Mouse (Mus musculus) lung, postnatal 4 days (tissue): ENCODE results near the gene Ftsj3.
A peak's percentile ranks its signal among the peaks of the same experiment; 100 is the strongest.
"Not testable (repeated sequence)": the region's sequence is repeated elsewhere in the genome, so short reads cannot be mapped to it uniquely, and the experiment has no call there.

Experiments
- DNase-seq, 2 experiments: peaks; one replicate each; pipeline ENCODE4 v3.0.0; 2021

Gene Ftsj3

DNA sequence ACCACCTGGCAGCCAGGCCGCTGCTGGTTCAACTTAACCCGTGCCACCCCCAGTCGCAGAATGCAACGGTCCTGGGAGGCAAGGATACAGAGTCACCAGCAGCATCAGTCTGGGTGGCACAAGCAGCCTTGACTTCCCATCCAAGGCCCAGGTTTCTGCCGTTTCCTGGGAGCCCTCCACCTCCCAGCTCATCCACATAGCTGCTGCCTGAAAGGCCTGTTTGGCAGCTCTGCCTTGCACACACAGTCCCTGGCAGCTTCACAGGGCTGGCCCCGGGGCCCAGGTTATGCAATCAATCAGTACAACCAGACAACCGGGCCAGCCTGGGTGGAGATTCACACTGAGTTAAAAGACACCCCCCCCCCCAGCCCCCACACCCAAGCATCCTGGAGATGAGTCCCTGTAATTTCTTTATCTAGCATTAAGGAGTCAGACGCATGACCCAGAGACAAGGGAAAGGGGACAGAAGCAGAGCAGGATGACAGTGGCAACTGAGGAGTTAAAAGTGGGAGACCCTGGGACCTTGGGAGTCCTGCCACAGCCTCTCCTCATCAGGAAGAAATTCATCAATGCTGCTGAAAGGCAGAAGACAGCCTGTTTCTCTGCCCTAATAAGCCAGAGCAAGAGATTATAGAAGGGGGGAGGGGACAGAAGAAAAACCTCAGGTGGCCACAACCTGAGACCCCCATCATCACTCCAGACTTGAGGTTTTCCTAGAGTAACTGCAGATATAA, 12.6 kb upstream of the Ftsj3 start:
- peak; percentile 57 to 88 for DNase-seq

DNA sequence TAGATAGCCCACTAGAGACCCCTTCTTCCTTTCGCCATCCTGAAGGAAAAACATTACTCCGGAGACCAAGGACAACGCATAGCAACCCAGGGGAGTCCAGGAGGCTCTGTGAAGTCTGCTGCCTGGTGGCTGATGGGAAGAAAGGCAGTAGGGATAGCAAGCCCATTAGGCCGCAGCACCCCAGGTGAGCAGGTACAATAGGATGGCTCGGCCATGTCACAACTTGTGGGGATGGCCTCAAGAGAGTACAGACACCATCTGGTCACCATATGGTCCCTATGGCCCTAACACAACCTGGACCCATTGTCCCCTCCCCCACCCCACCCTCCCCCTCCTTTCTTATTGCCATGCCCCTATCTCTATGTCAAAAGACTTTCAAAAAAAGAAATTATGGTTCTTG, 12.0 kb upstream of the Ftsj3 start:
- no peak for DNase-seq

DNA sequence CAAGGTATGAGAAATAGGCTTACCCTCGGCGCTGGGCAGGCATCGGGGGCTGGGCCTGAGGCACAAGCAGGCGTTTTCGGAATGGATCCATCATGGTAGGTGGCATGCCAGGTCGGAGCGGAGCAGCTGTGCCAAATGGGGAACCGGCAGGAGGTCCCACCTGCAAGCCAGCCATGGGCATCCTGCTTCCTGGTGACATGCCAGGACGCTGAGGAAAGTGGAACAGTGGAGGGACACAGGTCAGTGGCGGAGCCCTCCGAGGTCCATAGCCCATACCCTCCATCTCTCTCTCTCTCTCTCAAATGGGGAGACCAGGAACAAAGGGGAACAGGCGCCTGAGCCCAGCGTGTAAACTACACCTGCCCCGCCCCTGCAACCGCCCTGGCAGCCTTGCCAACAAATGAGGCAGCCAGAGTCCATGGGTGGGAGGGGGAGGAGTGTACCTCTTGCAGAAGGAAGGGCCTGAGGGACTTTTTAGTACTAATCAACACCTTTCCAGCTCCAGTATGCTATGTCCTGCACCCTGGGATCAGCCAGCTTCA, 11.5 kb upstream of the Ftsj3 start:
- peak; percentile 43 to 62 for DNase-seq

DNA sequence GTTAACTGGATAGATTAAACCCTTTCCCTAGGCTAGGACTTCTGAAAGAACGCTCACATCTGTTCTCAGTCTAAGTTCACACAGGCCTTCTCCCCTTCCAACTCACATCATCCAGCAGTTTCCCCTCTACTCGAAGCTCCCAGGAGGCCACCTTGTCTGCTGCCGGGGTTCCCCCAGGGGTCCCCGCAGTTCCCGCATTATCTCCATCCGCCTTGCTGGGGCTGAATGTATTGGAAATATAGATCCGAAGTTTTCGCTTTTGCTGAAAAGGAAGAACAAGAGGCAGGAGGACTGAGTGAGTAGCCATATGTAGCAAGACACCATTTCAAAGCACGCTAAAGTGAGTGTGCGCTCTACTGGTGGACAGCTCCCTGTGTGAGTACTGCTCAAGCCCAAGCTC, 10.6 kb upstream of the Ftsj3 start:
- no peak for DNase-seq

DNA sequence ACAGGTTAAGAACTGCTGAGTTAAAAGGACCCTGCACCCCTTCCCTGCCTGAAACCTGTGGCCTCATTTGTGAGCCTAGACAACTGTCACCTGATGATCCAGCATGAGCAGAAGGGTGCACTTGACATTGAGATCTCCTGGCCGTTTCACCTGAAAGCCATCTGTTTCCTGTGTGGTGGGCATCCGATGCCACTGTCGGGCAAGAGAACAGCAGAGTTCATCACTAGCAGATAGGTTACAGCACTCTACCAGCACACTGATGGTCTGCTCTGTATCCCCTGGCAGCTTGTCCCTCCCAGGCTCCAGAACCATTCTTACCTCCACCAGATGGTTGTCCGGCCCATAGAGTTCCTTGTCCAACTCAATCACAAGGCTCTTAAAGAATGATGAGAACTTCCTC, 9.7 kb upstream of the Ftsj3 start:
- no peak for DNase-seq

DNA sequence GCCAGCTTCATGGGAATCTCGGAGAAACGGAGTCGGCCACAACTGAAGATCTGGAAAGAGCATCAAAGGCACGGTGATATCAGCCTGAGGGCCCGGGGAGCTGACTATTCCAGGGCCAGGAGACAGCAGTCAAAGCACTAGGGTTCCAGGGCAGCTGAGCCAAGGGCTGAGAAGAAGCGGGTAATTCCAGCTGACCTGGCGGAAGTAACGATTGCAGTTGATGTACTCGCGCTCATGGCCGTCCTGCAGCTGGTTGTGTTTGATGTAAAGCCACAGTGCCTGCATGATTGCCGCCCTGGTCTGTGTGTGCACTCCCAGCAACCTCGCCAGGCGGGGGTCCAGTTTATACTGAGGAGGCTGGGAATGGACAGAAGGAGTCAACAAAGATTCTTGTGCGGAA, 9.1 kb upstream of the Ftsj3 start:
- no peak for DNase-seq

DNA sequence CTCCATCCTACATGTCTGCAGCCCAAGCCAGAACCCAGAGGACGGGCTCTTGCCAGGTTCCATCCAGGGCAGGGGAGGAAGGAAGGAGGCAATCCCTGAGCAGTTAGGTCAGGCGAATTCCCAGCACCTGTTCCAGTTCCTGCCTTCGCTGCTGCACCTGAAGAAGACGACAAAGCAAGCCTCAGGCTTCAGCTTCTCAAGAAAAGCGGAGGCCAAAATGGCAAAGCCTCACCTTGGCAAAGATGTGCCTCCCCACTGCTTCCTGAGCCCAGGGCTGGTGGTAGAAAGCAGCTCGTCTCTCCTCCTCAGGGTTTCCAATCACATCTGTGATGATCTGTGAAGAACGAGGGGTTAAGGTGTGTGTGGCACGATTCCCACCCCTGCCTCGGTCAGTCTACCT, 8.1 kb upstream of the Ftsj3 start:
- DNase-seq, result no peak

DNA sequence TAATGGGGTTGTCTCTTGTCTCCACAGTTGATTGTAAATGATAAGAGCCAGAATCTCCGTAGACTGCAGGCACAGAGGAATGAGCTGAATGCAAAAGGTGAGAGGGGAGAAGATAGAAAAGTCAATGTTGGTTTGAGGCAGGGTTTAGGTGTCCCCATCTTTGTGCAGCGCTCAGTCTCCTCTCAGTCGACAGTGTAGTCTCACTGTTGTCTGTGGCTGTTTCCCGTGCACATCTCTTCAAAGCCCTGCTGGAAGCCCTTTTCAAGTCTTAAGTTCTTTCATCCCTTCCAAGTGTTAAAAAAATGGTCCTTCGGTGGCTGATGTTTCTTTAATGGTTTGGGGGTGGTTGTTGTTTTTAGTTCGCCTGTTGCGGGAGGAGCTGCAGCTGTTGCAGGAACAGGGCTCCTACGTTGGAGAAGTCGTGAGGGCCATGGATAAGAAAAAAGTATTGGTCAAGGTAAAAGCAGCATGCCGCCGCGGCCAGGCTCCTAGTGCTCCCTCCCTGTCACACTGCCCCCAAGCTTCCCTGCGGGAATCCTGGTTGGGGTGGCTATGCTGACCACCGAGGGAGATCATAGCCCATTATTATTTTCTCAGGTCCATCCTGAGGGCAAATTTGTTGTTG, 5.1 kb upstream of the Ftsj3 start:
- peak in 1 of 2 experiments; percentile 59 for DNase-seq

DNA sequence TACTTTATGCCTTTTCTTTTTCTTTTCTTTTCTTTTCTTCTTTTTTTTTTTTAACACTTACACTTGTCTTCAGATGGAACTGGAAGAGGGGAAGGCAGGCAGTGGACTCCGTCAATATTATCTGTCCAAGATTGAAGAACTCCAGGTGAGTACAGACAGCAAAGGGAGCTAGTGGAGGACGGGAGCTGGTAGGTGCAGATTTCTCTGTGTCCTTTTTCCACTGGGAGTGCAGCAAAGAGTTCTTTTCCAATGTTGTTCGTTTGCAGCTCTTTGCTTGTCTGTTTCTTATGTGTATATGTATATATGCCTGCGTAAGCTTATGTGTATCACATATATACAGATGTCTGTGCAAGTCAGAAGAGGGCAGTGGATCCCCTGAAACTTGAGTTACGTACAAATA, 896 bp upstream of the Ftsj3 start:
- peak in 1 of 2 experiments; percentile 33 for DNase-seq

DNA sequence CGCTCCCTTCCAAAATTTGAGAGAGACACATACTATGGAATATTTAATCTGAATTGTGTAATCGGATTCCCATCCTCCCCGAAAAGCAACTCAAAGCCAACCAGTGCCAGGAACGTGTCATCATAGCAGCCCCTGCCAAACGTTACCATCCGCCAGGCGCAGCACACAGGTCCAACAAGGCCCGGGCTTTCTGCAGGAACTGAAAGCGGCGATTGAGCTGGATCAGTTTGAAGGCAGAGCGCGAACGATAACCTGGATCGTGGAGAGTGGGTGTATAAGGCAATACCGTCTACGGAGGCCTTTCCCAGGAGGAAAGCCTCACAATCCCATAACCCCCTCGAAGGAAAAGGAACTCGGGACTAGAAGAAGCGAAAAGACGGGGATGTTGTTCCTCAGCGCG, 705 bp downstream of the Ftsj3 start:
- DNase-seq, result no peak

DNA sequence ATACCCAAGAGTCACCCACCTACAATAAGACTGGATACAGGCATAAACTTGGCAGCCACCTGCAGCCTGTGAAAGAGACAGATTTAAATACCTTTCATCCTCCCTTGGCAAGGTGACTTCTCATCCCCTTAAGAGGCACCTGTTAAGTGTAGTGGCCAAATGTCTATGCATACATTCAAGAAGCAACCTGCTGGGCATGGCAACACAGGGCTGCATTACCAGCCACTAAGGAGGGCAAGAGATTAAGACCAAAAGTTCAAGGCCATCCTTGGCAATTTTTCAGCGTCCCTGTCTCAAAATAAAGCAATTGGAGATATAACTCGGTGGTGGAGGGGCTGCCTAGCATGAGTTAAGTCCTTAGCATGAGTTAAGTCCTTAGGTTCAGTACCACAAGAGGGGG, 1.1 kb downstream of the Ftsj3 start:
- peak in 1 of 2 experiments; percentile 3 for DNase-seq

DNA sequence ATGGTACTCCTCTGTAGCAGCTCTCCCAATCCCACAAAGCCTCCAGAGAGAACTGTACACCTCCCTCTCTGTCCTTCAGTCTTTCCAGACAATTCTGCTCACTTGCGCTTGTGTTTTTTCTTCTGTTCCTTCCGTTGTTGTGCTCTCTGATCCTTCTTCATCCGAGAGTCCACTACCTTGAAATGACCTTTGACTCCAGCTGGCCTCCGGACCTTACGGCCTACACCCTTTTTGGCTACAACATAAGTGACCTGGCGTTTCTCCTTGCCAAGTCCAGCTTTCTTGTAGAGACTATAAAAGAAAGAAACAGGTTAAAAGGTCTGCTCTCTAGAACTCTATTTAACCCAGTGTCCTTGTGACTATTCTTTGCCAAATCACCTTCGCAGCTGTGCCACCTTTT, 6.6 kb downstream of the Ftsj3 start:
- no peak for DNase-seq

DNA sequence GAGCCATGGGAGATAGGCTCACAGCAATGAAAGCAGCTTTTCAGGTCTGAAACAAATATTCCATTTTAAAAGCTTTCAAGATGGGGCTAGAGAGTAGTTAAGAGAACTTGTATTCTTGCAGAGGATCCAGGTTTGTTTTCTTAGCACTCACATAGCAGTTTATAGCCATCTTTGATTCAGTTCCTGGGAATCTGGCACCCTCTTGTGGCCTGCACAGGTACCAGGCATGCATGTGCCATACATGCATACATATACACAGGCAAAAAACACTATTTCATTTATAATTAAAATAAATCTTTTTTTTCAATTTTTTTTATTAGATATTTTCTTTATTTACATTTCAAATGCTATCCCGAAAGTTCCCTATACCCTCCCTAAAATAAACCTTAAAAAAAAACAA, 9.0 kb downstream of the Ftsj3 start:
- no peak for DNase-seq

DNA sequence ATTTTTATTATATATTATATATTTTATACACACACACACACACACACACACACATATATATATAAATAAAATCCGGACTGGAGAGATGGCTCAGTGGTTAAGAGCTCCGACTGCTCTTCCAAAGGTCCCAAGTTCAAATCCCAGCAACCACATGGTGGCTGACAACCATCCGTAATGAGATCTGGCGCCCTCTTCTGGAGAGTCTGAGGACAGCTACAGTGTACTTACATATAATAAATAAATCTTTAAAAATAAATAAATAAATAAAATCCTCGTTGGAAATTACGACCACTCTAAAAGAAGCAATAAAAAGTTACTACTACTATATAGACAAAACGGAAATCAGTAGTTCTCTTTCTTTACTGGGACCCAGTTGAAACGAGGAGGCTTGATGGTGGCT, 21.9 kb downstream of the Ftsj3 start:
- DNase-seq, result not testable (repeated sequence)

DNA sequence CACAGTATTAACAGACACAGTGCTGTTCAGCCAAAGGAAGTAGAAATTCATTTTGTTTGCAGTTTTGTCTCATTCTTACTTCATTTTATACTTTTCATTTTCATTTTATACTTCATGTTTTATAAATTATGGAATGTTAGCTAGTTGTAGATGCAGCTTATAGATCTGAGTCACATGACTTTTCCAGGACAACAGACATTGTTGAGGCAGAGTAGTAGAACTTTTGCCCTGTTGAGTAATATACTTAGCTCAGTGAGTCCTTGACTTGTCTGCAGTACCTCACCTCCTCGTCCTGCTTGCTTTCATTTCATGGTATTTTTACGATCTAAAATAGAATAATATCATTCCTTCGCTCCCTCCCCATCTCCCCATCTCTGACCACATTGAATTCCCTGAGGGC, 35.3 kb downstream of the Ftsj3 start:
- DNase-seq, result no peak

DNA sequence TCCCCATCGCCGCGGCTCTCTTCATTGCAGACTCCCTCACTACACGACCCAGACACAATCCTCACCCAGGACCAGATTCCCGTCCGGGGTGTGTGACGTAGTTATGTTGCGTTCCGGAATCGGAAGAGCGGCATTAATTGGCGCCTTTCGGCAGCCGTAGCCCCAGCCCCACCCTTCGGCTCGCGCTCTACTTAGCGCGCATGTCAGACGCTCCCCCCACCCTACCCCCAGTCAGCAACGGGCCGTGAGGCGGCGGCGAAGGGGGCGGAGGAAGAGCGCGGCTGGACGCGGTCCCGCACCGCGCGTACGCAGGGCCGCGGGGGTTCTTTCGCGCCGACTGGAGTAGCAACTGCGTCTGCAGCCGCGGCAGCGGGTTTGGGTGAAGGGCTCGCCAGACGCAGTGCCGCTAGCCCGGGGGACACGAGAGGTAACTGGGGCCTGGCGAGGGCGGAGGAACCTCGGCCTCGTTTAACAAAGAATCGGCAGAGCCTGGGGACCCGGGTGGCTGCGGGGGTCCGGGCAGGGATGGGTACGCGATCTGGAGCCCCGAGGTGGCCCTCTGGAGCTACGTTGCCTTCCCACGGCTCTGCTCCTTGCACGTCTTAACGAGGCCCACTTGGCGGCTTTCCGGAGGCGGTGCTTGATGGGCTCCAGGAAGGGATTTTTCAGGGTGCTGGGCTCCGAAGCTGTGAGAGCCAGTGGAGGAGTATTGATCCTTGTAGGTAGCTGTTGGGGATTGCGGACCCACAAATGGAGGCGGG, 39.0 kb downstream of the Ftsj3 start, which contains the start of gene Ddx42:
Gene Ddx42 (plus strand): TSS at position 197 of the 761 bp plus-strand sequence.
- DNase-seq, result peak; percentile 93 to 96

DNA sequence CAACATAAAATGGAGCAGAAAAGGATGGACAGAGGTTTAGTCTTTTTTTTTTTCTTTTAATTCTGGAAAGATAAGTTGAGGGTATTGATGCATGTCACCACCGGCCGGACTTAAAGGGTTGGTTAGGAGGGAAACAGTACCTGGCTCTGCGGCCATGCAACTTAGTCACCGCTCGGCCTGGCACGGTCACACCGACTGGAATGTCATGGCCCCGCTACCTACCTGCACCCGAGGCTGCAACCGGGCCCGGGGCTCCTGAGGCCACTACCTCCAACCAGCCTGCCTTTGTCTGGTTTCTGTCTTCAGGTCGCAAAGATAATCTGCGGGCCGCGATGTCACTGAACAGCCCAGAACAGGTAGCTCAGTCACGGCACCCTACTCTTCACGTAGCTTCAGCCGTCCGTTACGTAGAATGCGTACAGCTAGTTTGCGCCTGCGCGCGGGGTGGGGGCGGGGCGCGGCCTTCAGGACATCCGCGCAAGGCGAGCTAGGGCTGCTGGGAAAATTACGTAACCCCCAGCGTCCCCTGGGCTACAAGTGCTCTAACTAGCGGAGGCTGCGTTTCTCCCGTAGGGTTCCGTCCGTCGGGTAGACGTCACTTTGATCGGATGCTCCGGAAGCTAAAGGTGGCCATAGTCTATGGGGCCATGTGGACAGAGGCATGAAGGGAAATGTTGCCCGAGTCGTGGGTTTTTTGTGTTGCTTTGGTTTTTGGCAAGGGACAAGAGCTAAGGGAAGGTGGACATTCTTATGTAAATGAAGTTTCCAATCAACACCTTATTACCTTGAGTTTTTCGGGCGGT, 39.8 kb downstream of the Ftsj3 start, which contains the start of gene Ccdc47:
Gene Ccdc47 (minus strand): TSS at position 418 of the 803 bp plus-strand sequence.
- peak; percentile 95 to 98 for DNase-seq

DNA sequence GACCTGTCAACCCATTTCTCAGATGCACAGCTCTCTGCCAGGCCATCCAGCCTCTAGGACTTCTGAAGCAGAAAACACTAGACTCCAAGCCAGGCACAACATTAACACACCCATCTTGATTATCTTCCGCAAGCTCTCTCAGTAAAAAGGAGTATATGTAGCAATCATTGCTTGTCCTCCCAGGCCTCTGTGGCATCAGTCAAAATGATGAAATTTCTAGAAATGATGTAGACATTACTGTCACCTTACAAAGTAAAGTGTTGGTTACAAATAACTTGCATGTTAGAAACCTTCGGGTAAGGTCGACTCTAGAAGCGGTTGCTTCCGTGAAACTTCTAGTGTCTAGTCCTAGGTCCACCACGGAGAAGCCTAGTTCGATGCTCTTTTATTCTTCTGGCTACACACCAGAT, 40.4 kb downstream of the Ftsj3 start:
- no peak for DNase-seq

DNA sequence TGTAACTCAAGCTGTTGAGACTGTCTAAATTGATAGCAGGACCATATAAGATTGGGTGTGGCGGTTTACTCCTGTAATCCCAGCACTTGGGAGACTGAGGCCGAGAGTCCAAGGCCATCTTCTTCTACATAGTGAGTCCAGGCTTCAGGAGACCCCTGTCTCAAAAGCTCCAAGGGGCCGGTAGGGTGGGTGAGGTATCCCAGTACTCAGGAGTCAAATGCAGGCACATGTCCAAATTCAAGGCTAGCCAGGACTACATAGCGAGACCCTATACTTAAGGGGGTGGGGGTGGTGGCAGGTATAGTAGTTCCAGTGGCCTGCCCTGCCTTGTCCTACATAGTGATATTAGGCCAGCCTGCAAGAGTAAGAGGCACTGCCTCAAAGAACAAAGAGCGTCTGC, 41.0 kb downstream of the Ftsj3 start:
- no peak for DNase-seq

DNA sequence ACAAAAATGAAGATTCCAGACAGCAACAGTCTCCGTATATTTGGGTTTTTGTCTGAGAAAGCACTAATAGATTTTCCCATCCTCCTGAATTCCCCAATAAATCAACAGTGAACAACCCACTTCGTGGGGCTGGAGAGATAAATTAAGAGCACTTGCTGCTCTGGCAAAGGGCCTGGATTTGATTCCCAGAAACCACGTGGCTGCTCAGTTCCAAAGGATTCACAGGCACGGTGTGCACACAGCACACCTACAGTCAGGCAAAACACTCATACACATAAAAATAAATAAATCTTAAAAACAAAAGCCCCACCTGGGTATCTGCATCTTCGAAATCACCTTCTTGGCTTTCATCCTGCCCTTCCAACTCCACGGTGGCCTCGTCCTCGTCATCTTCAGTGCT, 43.1 kb downstream of the Ftsj3 start:
- no peak for DNase-seq

DNA sequence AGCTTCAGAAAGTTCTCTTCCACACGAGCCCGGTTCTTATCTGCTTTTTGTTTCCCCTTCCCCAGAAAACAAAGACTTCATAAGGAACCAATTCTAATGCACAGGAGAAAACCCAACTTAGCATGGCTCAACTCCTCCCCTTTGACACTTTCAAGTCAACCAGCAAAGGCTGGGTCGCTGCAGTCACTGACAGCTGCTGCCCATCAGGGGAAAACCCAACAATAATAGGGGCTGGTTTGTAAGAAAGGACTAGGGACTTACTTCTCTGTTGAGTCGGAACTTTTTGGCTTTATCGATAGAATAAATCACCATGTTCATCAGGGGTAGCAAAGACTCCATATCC, 53.8 kb downstream of the Ftsj3 start, which contains the start of gene Strada:
Gene Strada (minus strand): TSS at position 46 of the 343 bp plus-strand sequence.
- no peak for DNase-seq

DNA sequence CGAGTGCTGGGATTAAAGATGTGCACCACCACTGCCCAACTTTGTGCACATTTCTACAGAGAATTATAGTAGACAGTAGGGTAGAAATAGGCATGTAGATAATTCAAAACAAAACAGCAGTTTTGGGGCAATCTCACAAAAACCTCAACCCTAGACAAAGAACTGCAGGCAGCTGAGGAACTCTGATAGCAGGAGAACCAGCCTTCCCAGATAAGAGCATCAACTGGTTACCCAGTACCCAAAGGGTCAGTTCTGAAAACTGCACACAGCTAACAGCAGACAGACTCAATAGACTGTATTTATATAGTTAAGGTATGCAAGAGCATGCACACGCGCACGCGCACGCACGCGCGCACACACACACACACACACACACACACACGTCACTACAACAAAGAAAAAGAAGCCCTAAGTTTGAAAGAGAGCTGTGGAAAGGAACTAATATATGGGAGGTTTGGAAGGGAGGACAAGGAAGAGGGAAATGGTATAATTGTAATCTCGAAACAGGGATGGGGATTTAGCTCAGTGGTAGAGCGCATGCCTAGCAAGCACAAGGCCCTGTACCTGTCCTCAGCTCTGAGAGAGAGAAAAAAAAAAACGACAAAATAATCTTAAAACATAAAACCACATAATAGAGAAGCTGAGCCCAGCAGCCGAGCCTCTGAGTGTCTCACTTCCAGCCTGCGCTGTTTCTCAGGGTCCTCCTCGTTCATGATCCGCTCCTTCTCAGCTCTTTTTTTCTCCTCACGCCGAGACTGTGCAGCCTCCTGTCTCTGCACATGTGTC, 54.3 kb downstream of the Ftsj3 start:
- no peak for DNase-seq
